Mouse (Mus musculus): ENCODE measurements around the gene Vti1a. TPM values are rescaled to one million over a fixed set of nuclear protein-coding genes. Genes with fewer than 3 reads are reported as not detected.

Gene Vti1a
- total RNA-seq, 2 experiments from 2014 or later = 20.9 to 34.3 TPM

DNA sequence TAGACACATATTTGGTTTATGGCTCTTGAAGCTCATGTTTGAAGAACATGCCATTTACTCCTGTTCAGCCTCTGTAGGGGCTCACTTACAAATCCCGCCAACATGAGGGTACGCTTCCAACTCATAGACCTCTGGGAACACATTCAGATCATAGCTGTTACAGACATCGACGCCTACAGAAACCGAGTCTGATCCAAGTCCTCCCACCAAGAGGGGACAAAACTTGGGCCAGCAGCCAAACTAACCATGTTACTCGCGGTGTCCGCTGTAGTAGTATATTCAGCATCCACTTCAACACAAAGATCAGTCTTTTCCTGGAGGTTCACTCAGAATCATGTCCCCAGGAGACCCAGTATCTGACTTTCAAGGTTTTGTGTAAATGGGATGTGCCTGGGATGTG, 193.5 kb downstream of the Vti1a start:
- ATAC-seq (ENCODE audit: poor library complexity, severe bottlenecking) = no peak

DNA sequence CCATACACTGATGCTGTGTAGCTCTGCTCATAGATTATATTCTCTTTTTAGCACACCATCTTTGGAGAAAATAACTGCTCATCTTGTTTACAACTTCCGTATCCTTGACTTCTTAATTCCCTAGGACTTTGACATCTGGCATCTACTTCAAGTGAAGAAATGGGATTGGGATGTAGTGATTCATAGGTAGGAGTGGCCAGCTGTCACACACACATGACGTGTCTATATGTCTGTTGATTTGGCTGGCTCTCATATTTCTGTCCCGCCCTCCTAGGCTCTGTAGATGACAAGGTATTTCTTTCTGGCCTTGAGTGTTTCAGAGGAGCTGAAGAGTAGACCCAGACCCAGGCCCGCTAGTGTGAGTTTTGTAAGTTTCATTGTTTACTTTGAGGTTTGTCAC, 197.8 kb downstream of the Vti1a start:
- ATAC-seq (ENCODE audit: poor library complexity, severe bottlenecking) = no peak

DNA sequence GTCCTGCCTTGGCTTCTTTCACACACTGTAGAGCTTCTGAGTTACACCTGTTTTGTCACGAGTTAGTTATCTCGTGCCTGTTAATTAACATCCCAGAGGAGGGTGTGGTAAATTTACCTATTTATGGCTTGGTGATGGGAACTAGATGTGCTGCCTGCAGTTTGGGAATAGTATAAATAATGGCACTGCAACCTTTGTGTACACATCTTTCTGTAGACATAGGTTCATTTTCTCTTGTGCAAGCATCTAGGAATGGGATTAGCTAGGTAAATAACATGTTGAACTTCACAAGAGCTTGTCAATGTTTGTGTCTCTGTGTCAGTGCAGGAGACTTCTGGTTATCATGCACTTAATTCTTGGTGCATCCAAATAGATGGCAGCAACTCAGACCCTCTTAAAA, 204.1 kb downstream of the Vti1a start:
- no peak for ATAC-seq (ENCODE audit: poor library complexity, severe bottlenecking)

DNA sequence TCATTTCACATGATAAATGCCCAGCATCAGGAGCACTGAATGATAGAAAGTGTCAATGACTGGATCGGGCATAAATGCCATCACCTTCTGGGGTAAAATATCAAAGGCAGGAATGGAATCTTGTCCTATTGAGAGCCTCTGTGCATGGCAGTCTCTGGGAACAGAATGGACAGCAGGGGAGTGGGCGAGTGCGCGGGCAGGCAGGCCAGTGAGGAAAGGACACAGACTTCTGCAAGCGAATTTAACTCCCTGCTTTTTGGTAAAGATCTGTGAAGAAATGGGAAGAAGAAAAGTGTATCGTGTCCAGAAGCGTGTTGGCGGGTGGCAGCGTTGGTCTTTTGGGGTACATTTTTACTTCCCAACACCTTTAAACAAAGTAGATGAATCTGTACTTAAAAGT, 207.2 kb downstream of the Vti1a start:
- ATAC-seq (ENCODE audit: poor library complexity, severe bottlenecking) = no peak

DNA sequence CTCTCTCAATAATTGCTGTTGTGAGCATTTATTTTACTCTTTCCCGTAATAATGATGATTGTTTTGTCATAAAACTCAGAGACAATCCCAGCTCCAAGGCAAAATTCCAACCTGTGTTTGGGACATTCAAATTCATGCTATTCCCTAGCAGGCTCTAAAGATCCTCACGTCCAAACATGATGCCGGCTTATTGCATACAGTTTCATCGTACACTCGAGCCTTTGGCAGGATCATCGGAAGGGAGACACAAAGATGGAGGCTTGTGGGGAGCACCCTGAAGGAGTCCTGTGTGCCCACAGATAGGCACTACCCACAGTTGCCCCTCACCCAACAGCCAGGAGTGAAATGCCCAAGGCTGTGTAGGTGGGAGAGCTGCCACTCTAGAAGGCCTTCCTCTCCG, 208.3 kb downstream of the Vti1a start:
- no peak for ATAC-seq (ENCODE audit: poor library complexity, severe bottlenecking)

DNA sequence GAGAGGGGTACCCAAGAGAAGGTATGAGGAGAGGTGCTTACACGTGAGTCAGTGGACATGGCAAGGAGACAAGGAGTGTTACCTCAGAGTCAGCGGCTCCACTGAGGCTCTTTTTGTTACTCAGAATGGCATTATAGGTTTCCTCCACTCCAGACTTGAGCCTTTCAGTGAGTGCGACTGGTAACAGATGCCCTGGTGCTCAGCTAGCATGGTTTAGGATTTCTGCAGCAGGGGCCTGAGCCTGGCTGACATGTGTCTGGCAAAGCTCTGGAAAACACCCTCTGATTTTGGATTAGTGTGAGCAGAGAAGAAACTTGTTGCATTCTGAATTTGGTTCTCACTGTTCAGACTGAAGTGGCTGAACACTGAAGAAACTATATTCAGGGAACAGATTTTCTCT, 209.0 kb downstream of the Vti1a start:
- no peak for ATAC-seq (ENCODE audit: poor library complexity, severe bottlenecking)

DNA sequence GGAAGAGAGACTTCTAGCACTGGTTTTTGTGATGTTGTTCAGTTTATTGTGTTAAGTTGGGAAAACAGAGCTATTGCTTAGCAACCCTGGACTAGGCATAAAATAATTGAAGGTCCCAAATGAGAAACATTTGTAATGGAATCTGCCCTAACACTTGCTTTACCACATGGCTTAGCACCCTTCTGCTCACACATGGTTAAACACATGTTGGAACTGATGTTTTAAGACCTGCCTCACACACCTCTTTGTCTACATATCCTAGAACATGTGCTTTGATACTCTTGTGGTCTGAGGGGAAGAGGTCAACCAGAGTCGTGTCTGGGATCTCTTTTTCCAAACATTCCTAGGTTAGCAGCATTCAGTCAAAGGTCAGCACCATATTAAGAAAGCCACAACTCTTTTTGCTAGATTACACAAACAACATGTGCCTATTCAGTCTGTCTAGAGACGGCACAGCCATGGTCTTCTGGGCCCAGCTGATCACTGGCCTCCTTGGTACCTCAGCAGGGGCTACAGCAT, 210.7 kb downstream of the Vti1a start:
- ATAC-seq (ENCODE audit: poor library complexity, severe bottlenecking) = no peak

DNA sequence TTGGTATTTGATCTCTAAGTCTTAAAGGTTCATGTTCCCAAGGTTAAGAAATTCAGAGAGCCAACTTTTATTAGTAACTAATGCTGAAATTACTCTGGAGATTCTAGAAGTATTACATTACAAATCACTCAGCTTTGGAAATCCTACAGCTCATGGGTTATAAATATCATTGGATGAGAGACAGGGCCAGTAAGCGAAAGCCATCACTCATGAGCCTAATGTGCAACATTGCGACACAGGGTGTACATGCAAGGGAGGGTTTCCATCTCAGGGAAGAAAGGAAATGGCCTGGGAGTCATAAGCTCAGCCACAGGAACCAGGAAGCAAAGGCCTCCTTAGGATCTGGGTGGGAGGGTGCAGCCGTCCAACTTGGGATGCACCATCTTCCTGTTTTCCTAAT, 213.9 kb downstream of the Vti1a start:
- ATAC-seq (ENCODE audit: poor library complexity, severe bottlenecking) = no peak

DNA sequence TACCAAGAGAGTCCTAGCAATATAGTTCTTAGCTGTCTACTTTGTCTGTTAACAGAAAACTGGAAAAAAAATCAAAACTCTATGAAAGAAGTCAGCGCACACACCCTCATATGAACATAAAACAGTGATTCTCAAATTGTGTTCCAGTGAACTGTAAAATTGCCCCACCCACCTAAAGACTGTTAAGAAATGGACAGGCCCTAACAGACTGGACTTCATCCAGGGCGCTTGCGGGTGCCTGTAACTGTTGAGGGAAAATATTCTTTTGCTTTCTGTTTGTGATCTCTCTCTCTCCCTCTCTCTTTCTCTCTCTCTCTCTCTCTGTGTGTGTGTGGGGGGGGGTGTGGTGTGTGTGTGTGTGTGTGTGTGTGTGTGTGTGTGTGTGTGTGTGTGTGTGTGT, 216.6 kb downstream of the Vti1a start:
- ATAC-seq (ENCODE audit: poor library complexity, severe bottlenecking) = no peak

DNA sequence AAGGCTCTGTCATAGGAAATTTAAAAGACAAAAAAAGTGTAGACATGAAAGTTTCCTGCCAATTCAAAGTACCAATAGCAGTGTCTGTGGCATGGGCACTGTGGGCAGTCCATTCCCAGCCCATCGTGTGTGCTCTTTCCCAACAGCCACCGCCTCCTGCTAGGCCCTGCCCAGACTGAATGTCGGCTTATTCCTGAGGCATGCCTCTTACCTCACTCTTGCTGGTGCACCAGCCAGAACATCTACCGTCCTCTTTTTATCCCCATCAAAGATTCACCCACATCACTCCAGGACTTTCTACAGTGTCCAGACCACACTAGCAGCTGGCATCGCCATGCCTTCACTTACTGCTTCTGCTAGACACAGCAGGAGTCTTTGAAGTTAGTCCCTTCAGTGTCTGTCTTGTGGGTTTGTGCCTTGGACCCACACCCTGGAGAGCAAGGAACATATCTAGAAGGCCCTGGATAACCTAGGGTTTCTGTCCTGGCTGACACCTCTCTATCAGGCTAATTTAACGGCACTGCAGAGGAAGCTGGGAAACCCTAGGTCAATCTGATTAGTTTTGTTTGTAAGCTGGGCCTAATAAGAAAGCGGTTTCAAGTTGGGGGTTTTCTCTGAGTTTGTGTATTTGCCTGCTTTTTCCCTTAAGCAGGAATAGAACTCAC, 220.3 kb downstream of the Vti1a start:
- ATAC-seq (ENCODE audit: poor library complexity, severe bottlenecking) = no peak

DNA sequence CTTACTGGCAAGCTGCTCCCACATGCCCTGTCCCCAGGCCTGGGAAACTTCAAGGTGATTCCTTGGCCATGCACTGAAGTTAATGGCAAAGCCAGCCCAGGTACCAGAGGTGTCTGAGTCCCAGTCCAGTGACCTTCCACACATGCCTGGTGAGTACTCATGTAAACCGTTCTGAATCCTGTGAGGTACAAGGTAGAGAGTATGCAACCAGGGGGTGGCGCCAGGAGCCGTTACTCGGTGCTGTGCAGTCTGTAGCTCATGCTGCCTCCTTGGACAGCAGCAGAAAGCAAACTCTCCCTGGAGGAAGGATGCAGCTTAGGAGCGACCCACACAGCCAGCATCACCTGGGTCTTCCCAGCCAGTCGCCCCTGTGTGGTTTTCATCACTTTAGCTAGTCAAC, 221.6 kb downstream of the Vti1a start:
- no peak for ATAC-seq (ENCODE audit: poor library complexity, severe bottlenecking)

DNA sequence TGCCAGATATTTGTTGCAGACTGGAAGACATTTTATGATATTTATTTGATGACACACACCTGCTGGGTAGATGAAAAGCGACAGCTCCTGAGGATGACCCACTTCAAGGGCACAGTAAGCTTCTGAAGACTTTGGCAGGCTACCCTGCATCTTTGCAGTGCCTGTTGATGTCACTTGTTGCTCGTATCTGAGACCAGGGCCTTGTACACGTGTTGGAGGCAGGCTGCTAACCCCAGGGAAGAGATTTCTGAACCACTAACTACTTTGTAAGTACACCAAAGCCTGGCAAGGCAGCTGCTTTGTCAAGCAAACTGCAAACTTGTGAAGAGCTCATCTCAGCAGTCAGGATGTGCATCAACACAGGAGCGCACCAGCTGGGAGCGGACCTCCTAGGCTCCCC, 225.5 kb downstream of the Vti1a start:
- no peak for ATAC-seq (ENCODE audit: poor library complexity, severe bottlenecking)

DNA sequence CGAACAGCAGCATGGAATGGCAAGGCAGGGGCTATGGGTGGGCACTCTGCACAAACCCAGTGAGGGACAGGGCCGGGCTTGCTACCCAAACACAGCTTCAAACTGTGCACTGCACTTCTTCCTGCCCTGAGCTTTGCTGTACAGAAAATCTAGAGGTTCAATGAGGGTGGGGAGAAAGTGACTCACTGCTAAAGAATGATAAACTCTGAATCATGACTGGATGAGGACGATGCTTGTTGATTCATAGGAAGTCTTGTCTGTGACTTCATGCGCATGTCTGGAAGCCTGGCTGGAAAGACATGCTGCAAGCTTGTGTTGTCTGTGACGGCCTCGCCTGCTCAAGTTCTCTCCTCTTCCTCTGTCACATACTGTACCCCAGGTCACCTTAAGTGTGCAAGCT, 226.4 kb downstream of the Vti1a start:
- ATAC-seq (ENCODE audit: poor library complexity, severe bottlenecking) = no peak

DNA sequence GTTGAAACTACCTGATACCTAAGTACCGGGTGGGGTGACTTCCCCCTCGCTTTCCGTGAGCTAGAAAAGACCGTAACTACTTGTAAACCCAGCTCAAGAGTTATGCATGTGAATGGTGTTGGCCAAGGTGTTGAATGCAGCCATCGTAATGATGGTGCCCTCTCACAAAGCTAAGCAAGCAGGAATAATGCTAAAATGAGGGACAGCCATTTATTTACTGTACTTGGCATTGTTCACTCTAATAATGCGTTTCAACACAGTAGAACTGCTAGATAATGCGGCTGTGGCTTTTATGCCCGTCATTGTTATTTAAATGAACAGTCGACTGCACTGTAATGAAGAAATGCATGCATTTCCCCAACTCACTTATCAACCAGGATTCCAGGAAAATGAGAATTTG, 227.1 kb downstream of the Vti1a start:
- ATAC-seq (ENCODE audit: poor library complexity, severe bottlenecking) = no peak

DNA sequence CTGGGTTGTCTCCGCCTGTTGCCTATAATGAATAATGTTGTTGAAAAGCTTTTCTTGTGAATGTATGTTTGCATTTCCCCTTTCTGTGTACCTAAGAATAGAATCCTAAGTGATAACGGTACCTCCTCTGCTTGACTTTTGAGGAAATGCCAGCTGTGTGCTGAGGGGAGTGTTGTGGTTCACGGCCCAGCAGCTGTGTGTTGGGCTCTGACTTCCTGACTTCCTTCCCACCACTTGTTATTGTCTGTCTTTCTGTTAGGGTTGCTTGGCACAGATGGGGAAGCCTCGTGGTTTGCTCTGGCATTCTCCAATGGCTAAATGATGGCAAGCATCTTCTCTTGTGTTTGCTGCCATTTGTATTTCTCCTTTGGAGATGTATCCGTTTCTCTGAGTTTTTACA, 228.4 kb downstream of the Vti1a start:
- ATAC-seq (ENCODE audit: poor library complexity, severe bottlenecking) = peak; percentile 39

DNA sequence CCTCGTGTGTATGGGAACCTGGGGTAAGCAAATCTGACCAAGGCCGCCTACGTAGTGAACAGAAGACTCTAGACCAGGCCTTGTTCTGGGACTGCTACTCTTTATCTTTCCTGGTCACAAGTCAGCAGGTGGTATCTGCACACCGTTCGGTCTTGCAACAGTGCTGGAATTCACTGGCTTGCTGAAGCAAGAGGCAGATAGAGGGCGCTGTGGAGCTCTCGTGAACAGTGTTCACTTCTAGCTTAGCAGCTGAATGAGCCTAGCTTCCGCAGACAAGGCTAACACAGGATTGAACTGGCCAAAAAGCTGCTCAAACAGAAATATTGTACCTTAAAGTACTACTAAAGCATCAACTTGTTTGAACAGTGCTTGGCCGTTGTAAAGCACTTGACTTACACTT, 229.4 kb downstream of the Vti1a start:
- ATAC-seq (ENCODE audit: poor library complexity, severe bottlenecking) = 0 out of 2 replicates have a peak, but pooled peaks have one; percentile 17

DNA sequence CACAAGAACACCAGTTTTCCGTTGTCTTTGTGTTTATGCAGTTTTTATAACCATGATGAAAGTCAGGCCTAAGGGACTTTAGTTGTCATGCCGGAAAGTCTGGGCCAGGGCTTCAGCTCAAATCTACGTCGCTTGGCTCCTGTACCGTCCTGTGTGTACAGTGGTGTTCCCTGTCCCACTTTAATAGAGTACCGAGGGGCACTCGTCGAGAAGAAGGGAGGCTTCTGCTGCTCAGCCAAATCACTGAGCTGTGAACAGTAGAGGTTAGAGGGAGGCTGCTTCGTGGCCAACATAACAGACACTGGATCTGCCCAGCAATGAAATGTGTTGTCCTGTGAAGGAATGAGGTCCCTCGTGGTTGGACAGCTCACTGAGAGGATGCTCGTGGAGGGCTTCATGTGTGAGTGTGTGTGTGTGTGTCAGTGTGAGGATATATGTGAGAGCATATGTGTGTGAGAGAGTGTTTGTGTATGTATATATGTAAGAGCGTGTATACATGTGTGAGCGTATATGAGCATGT, 230.0 kb downstream of the Vti1a start:
- no peak for ATAC-seq (ENCODE audit: poor library complexity, severe bottlenecking)

DNA sequence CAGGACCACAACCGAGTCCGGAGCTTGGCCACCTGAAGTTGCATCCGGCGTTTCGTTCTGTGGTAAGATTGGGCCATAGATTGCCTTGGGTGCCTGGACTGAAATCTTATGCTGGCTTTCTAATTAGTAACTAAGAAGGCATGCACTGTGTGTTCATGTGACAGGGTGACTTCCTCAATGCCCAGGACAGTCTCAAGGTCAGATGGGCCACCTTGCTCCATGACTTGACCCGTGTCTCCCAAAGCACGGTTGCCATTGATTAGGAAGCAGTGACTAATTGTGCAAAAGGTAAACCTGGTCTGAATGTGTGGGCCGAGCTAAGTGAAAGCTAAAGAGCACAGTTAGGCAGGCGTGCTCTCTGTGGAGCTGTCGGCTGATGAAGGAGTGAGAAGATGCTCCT, 232.1 kb downstream of the Vti1a start:
- peak; percentile 37 for ATAC-seq (ENCODE audit: poor library complexity, severe bottlenecking)

DNA sequence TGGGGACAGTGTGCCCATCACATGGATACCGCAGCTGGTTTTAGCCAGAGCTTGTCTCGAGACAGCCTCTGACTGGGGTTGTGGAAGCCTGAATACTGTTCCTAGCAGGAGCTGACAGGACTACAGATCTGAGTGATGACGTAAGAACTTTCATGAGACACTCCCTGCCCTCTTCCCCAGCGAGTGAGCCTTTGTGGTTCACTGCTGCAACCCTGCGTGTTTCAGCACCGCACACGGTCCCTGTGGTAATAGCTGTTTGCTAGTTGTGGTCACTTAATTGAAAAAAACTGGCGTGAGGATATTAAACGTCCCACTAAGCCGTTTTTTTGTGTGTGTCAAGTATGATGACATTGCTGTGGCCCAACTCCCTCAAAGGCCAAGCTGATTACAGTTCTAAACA, 232.6 kb downstream of the Vti1a start:
- peak; percentile 81 for ATAC-seq (ENCODE audit: poor library complexity, severe bottlenecking)

DNA sequence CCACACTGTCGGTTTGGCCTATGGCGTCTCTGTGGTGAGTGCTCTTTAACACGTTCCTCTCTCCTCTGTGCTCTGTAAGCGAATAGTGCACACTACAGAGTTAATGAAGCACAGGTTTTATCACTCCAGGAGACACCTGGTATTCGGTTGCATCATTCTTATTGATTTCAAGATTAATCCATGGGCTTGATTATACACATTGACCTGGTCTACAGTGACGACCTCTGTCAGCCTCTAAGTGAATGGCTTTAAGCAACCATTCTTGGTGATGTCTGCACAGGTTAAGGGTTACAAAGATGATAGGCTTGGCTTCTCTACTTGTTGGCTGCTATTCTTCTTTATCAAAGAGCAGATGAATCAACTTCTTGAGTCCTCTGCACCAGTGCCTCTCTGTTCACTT, 234.1 kb downstream of the Vti1a start:
- ATAC-seq (ENCODE audit: poor library complexity, severe bottlenecking) = no peak

DNA sequence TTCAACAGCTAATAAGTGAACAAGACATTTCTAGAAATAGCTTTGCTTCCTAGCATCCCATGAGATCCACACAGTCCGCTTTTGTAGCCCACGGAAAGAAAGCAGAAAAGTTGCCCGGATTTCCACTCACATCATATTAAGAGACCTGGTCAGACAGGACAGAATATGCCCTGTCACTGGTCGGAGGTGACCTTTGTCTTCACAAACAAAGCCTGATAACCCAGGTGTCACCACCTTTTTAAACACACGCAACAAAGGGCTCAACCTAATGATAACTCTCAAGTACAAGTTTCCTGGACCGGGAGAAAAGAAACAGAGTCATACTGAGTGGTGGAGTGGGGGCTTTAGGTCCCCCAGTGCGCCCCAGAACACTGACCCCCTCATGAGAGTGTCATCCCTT, 236.2 kb downstream of the Vti1a start:
- ATAC-seq (ENCODE audit: poor library complexity, severe bottlenecking) = no peak

DNA sequence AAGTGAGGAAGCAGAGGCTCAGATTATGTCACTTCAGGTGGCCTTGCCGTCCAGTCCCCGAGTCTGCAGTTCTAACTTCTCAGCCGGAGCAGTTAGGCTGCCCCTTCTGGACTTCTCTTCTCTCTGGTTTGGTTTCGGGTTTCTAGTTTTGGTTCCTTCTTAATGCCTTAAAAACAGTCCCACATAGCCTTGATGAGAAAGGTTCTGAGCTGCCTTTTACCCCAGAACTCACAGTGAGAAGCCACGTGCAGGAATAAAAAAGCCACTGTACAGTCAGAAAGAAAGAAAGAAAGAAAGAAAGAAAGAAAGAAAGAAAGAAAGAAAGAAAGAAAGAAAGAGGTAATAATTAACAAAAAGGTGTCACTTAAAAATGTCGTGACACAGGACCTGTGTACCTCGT, 236.8 kb downstream of the Vti1a start:
- no peak for ATAC-seq (ENCODE audit: poor library complexity, severe bottlenecking)

DNA sequence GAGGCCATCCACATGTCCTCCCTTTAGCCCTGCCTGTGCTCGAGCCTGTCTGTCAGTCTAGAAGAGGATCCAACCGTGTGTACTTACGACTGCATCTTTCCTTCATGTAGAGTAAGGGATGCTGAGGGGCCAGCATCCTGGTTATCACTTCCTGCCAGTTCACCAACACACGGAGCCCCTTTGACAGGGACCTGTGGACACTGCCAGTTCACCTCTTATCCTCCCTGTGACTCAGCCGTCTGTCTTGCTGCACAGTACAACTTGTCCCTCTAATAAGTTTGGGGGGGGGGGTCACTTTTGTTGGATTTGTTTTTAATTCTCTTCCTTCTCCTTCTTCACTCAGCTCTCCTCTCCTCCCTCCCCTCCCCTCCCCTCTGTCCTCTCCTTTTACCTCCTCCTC, 238.2 kb downstream of the Vti1a start:
- ATAC-seq (ENCODE audit: poor library complexity, severe bottlenecking) = no peak

Data from megakaryocyte, adult 5-6 weeks (primary cell).